Mouse (Mus musculus) T-helper 17 cell (primary cell): ENCODE measurements around the gene Thoc6.

ENCODE experiments used
- in situ Hi-C, 2 experiments: fragments of 300-600 bp; cut with MboI, MseI; formaldehyde crosslinking; loops; 1 replicate in 1 of 2; 2 replicates in 1 of 2; pipeline ENCODE4 v1.15.1; 2025; ENCODE audit warnings: high pct_unique_total_duplicates in 2 of 2

Gene Thoc6

DNA sequence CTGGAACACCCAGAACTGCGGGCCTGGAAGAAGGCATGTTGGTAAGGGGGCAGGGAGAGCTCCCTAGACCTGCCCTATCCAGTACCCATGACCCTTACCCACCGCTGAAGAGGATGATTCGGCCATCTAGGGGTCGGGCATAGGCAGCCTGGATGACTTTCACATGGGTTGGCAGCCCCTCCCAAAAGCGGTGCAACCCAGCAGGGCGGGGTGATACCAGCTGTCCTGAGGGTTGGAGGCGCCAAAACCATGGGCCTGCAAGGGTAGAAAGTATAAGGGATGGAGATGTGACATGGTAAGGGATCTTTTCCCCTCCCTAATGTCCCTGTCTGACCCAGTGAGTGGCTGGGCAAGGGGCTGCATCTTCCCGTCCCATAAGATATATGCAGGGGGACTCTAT lies 42.4 kb downstream of the Thoc6 start:
- in situ Hi-C loops, result no loop called here

DNA sequence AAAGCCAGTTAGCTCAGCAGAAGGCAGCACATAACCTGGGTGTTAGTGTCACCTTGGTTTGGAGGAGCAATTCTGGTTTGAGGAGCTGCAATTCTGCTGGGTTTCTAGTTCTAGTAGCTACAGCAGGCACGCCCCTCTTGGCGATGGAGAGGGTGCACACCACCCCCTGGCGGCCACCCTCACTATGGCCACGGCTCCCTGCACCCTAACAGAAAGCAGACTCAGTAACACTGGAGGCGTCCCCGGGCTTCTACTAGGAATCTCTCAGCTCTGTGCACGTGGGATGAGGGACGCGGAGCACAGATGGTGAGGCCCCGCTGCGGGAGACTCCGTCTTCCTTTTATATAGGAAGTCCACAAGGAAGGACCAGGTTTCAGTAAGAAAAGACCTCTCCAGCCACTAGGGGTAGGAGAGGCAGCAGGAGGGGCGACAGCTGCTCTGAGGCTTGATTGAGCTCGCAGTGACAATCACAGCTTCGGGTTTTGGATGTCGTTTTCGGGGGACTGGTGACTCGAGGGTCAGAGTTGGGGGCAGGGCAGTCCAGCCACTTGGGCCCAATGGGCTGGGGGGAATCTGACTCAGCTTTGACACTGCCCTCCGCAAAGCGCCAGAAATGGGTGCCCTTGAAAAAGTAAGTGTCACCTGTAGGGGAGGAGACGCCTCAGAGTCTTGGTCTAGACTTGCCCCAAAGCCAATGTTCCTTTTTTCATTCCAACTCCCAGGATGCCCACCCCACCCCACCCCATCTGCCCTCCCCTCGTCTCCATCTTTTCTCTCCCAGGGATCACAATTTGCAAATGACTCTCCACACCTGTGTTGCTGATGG lies 43.3 kb downstream of the Thoc6 start:
- in situ Hi-C loops, result no loop called here

DNA sequence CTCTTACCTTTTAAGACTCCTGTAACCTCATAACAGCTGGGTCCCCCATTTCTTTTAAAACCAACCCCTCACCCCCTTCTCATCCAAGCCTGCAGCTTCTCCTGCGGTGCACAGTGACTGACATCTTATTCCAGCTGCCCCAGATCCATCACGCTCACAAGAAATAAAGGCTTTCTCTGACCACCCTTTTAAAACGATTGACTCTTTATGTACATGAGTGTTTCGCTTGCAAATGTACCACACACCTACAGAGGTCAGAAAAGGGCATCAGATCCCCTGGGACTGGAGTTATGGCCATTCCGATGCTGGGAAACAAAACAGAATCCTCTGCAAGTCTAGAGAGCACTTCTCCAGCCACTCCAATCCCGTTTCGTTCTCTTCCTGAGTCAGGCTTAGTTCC lies 45.9 kb downstream of the Thoc6 start:
- in situ Hi-C loops, result loop anchor here in 1 of 2 experiments (10.0 kb wide), 1 partner anchor 243 kb away; the partner anchor contains the start of gene Vmn2r116

DNA sequence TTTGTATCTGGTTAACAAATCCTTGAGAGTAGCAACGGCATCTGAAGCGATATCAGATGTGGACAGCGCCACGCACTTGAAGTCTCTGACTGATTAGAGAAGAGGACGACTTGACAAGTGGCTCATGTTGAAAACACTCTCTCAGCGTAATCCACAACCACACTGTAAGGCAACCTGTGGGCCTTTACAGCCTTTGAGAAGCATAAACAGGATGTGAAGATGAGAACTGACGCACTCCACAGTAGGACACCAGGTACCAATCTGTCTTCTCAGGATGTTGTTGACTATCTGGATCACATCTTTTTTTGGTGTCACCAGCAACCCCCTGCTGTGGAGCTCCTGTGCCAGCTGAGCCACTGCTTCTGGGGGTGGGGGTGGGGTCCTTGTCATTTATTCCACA lies 53.3 kb downstream of the Thoc6 start:
- in situ Hi-C loops, result loop anchor here in 1 of 2 experiments (10.0 kb wide), 1 partner anchor 236 kb away; the partner anchor contains the start of gene Vmn2r116
